16 mouse cellular contexts compared by ENCODE assay signal in genomic region chr1:186354742-186355141, GRCm38 (mm10).
"Had no signal": no experiment of that assay in that cellular context is flagged by ENCODE, and none has a peak within 500 bp of the region (broad histone marks: within the 10 kb centered on the region; RNA-seq: fewer than 3 reads in every experiment).

No protein-coding gene starts in this region.

- H3K27ac ChIP-seq: midbrain, embryonic 13.5 days; midbrain, embryonic 15.5 days; neural tube, embryonic 13.5 days; neural tube, embryonic 15.5 days; stomach, embryonic 15.5 days; stomach, postnatal 0 days had no signal

- H3K4me3 ChIP-seq: midbrain, embryonic 13.5 days; midbrain, embryonic 15.5 days; neural tube, embryonic 13.5 days; neural tube, embryonic 15.5 days; stomach, embryonic 15.5 days had no signal

- DNase-seq: lung, adult 18-20 months; lung, embryonic 14.5 days; lung, postnatal 10 days; lung, postnatal 4 days; retina, postnatal 1 day; right cerebral cortex, adult 18-20 months; thymus, adult 2 months; thymus, postnatal 25 days; thymus, postnatal 4 days had no signal

- H3K9ac ChIP-seq: lung, embryonic 14.5 days; midbrain, embryonic 13.5 days; midbrain, embryonic 15.5 days; neural tube, embryonic 13.5 days; neural tube, embryonic 15.5 days; stomach, embryonic 15.5 days had no signal

- H3K9me3 ChIP-seq: midbrain, embryonic 13.5 days; midbrain, embryonic 15.5 days; neural tube, embryonic 15.5 days; stomach, embryonic 15.5 days had no signal

- H3K4me2 ChIP-seq: lung, embryonic 14.5 days; midbrain, embryonic 11.5 days; midbrain, embryonic 13.5 days; midbrain, embryonic 15.5 days; neural tube, embryonic 13.5 days; neural tube, embryonic 15.5 days; stomach, embryonic 15.5 days had no signal

- H3K4me1 ChIP-seq: midbrain, embryonic 13.5 days; midbrain, embryonic 15.5 days; neural tube, embryonic 13.5 days; neural tube, embryonic 15.5 days; stomach, embryonic 15.5 days had no signal

- H3K36me3 ChIP-seq: midbrain, embryonic 13.5 days; midbrain, embryonic 15.5 days; neural tube, embryonic 13.5 days; neural tube, embryonic 15.5 days; stomach, embryonic 15.5 days had no signal

- ATAC-seq: midbrain, embryonic 13.5 days; midbrain, embryonic 15.5 days had no signal

- H3K27me3 ChIP-seq: midbrain, embryonic 13.5 days; midbrain, embryonic 15.5 days; neural tube, embryonic 13.5 days; neural tube, embryonic 15.5 days; stomach, embryonic 15.5 days had no signal
